ENCODE assay signal across 8 mouse cellular contexts in genomic region chr11:119086144-119086971, GRCm38 (mm10). TPM values are rescaled to one million over a fixed set of nuclear protein-coding genes. Genes with fewer than 3 reads are reported as not detected.
DNase-seq lines count a peak whose midpoint lies in the region; ATAC-seq and TF ChIP-seq lines count a peak whose summit lies in the region.

Gene Cbx4 (minus strand): TSS chr11:119086221.

- peaks cover 26% of the 10 kb centered on the region; the same call in 1 of the 2 replicates for H3K79me2 ChIP-seq in macrophage (ENCODE audit: inconsistent target)

- under 1% methylated on average over 60 of the region's 67 CpGs for WGBS in hindbrain, embryonic 16.5 days
- WGBS in macrophage (ENCODE audit: missing documents), result 2% methylated on average over 58 of the region's 67 CpGs

- H3K4me3 ChIP-seq in gastrocnemius, adult 2 months, result peak within 1 kb of the TSS; percentile 85
- H3K4me3 ChIP-seq in hindbrain, embryonic 16.5 days (ENCODE audit: low read length), result peak within 1 kb of the TSS; percentile 95
- peak within 1 kb of the TSS; percentile 86 for H3K4me3 ChIP-seq in left cerebral cortex, adult 2 months
- H3K4me3 ChIP-seq in macrophage (ENCODE audit: inconsistent target), result peak within 1 kb of the TSS; percentile 62

- intact Hi-C loops in gastrocnemius, adult 2 months (cut with DNase I), result loop anchor here (5.0 kb wide), 3 partner anchors 36 to 101 kb away; partner anchors contain the start of gene Cbx8
- intact Hi-C loops in left cerebral cortex, adult 2 months (cut with DNase I), result loop anchor here (1.0 to 2.0 kb wide), 2 partner anchors 30 to 104 kb away; no protein-coding TSS in a partner anchor

- H3K27ac ChIP-seq in gastrocnemius, adult 2 months, result peak within 1 kb of the TSS; percentile 92
- peak within 1 kb of the TSS; percentile 99 for H3K27ac ChIP-seq in hindbrain, embryonic 16.5 days (ENCODE audit: low read depth, low read length)
- peak within 1 kb of the TSS; percentile 97 for H3K27ac ChIP-seq in left cerebral cortex, adult 2 months
- H3K27ac ChIP-seq in macrophage, result peak within 1 kb of the TSS; percentile 81

- H3K9ac ChIP-seq in hindbrain, embryonic 16.5 days (ENCODE audit: low read depth, low read length), result peak within 1 kb of the TSS; percentile 98

- ATAC-seq in hindbrain, embryonic 16.5 days, result peak; percentile 90

- peaks cover 23% of the 10 kb centered on the region for H3K27me3 ChIP-seq in hindbrain, embryonic 16.5 days (replicated peaks; ENCODE audit: control insufficient read depth, insufficient read depth, low read length)

- peak; percentile 84 for DNase-seq in WW6 (ENCODE audit: low read depth, low spot score)
- peak; percentile 89 to 96 for DNase-seq in cerebellum, postnatal 25 days
- DNase-seq in gastrocnemius, adult 2 months, result peak; percentile 97
- DNase-seq in left cerebral cortex, adult 2 months (ENCODE audit: extremely low spot score in 1 of 2, low spot score in 2 of 2), result peak; percentile 85 to 91
- peak; percentile 95 to 96 for DNase-seq in right cerebral cortex, postnatal 10 days (ENCODE audit: low spot score in 2 of 2)
- DNase-seq in urinary bladder, postnatal 14 days (ENCODE audit: low spot score), result peak; percentile 94

- H3K4me1 ChIP-seq in hindbrain, embryonic 16.5 days (ENCODE audit: control insufficient read depth, insufficient read depth, low read depth, low read length), result peaks cover 51% of the 10 kb centered on the region

- peak within 1 kb of the TSS; percentile 94 for H3K4me2 ChIP-seq in hindbrain, embryonic 16.5 days (ENCODE audit: low read length)

- no peaks in the 10 kb centered on the region for H3K9me3 ChIP-seq in hindbrain, embryonic 16.5 days (ENCODE audit: control insufficient read depth, low read length)

- peak; percentile 63 for TF ChIP-seq CTCF in gastrocnemius, adult 2 months (IDR thresholded peaks at IDR 0.05)
- peak; percentile 49 for TF ChIP-seq CTCF in left cerebral cortex, adult 2 months (IDR thresholded peaks at IDR 0.05)

- H3K36me3 ChIP-seq in hindbrain, embryonic 16.5 days (ENCODE audit: control insufficient read depth, insufficient read depth, low read length), result peaks cover 5% of the 10 kb centered on the region
- no peaks in the 10 kb centered on the region; the same call in 1 of the 2 replicates for H3K36me3 ChIP-seq in macrophage (ENCODE audit: inconsistent target)

RNA-seq across cellular contexts. Expression of gene Cbx4, which starts in this region (rescaled TPM):
- total RNA-seq in gastrocnemius, adult 2 months (2021), result 1 to 10 TPM; 2.1 to 2.2 TPM
- polyA plus RNA-seq in hindbrain, embryonic 16.5 days (2015; fragmentation: Nextera tagmentation; extraction: Ambion mirVana), result 23.4 and 24.8 TPM in 2 replicates
- total RNA-seq in left cerebral cortex, adult 2 months (2021), result 10 to 100 TPM; 51.4 to 54.3 TPM
- total RNA-seq in macrophage (2018; cell fraction: chromatin; rRNA removed), result 10 to 100 TPM in 18 of 26 experiments, 1 to 10 TPM in 8; 7.2 to 24.5 (median 12.8) TPM
- total RNA-seq in macrophage (2018; cell fraction: cytosol; rRNA removed), result 10 to 100 TPM in 19 of 26 experiments, 1 to 10 TPM in 7; 6.3 to 19.9 (median 12.3) TPM
- 10 to 100 TPM in 22 of 26 experiments, 1 to 10 TPM in 4; 6.3 to 21.9 (median 13.6) TPM for total RNA-seq in macrophage (2018; cell fraction: nucleus; rRNA removed)
- 7.4 to 14.3 TPM (median 12.7 TPM) in 3 replicates for polyA plus RNA-seq in macrophage (2018)

Comparison
In these comparisons a context has a peak if more than half of its experiments do, and no peak if none do; other contexts are left out.
1. Peak in every context shown above with its lines: DNase-seq, ATAC-seq, H3K4me3 ChIP-seq and H3K27ac ChIP-seq.
2. RNA of gene Cbx4 (total RNA-seq): 51.4 to 54.3 TPM in left cerebral cortex, adult 2 months; 2.1 to 2.2 TPM in gastrocnemius, adult 2 months; every median in the first group is over 10 times any median in the second.